Mouse (Mus musculus) MEL-GATA-1-ER (cell line): ENCODE measurements at regions not wholly inside any gene's neighbourhood (a gene's known extent, or its start where the extent isn't known, plus 50 kb on each side); places are given as distances from the start of the nearest gene placed in this dataset.
A peak's percentile ranks its signal among the peaks of the same experiment; 100 is the strongest.

ENCODE experiments used
- DNase-seq: peaks from one replicate; pipeline ENCODE4 v3.0.0-alpha.2; 2012; ENCODE audit warnings: low read depth; ENCODE audit errors: extremely low read depth

DNA sequence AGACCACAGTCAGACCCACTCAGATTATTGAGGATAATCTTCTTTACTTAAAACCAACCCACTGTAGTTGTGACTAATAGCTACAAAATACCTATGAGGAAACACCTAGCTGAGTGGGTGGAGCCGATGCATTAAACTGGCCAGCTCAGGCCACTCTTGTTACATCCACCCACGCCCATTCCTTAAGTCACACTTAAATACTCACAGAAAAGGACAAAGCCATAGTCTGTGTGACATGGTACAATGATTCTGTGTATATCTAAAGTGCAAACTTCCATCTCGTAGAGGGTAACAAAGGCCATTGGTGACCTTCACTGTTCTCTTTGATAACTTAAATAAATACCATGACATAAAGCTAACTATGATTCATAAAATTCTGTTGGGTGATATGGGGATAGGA is 103.7 kb upstream of the Arhgap5 start:
- no peak for DNase-seq

DNA sequence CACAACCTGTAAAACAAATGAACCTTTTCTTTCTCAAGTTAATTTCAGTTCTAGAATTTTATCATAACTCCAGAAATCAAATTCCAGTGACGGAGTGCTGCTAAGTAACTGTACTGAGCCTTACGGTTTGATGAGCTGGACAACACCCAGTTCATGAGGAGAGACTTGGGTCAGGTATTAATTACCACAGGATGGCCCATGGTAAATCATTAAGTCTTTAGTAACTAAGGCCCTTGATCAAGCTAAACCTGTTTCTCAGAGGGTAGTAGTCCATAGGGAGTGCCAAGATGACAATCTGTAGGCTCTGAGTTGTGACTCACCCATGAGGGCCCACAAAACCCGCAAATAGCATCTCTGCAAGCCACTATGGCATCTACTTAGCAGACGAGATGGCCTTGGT is 101.1 kb upstream of the Arhgap5 start:
- no peak for DNase-seq

DNA sequence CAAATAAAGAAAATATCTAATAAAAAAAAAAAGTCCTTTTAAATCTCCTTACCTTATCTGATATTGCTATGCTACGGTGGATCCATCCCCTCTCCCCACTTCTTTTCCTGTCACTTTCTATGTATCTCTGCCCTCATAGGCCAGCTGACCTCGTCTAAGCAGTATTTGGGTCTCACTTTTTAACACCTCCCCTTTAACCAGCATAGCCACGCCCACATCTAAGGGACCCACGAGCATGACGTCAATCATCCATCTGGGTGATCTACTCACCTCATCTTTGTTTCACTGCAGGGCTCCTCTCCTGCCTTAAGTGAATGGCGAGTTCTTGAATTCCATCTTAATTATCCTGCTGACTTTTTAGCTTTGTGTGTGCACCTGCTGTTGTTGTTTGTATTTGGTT is 97.4 kb upstream of the Arhgap5 start:
- DNase-seq: no peak

DNA sequence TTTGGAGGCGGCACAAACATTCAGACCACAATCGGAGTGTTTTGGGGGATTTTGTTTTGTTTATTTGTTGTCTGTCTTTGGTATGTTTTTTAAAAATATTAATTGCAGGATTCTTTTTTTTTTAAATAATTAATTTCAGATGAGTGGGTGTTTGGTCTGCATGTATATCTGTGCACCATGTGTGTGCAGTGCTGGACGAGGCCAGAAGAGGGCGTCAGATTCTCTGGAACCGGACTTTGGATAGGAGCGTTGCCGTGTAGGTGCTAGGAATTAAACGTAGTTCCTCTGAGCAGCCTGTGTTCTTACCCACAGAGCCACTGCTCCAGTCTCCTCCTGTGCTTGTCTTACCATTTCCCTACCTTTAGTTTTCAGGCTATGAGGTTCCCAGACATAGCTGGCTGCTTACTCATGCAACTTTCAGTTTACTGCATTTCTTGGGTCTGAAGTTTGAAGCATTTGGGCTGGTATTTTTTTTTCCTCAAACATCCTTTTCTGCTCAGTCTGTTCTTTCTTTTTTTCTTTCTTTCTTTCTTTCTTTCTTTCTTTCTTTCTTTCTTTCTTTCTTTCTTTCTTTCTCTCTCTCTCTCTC is 95.4 kb upstream of the Arhgap5 start:
- DNase-seq: no peak

DNA sequence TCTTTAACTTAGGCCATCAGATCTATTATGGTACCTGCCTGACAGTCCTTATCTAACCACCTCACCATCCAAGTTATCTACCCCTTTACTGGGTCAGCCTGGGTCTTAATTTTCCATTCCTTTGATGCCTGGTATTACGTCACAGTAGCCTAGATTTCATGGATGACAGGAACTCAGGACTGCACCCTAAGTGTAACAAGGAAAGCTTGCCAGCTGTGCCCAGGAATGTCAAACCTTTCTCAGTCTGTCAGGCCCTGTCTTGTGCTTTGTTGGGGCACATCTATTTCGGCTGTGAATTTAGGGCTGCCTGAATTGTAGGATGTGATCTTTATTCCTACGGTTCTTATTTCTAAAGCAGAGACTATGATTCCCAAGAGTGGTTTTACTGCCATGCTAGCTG is 94.6 kb upstream of the Arhgap5 start:
- DNase-seq: no peak

DNA sequence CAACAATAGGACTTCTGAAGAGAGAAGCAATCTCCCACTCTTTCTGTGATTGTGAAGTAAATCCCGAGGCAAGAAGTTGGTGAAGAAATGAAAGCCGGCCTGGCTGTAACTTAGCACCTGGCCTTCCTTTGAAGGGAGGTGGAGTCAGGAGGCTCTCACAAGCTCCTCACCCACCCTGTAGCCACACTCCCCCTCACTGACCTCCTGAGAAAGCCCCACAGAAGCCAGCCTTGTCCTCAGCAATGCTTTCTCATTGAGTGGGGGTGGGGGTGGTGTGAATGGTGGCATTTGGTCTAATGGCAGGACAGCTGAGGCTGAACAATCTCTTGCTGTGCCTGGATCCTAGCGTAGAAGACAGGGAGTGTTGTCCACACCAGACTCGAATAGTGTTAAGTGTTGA is 91.6 kb upstream of the Arhgap5 start:
- DNase-seq: no peak

DNA sequence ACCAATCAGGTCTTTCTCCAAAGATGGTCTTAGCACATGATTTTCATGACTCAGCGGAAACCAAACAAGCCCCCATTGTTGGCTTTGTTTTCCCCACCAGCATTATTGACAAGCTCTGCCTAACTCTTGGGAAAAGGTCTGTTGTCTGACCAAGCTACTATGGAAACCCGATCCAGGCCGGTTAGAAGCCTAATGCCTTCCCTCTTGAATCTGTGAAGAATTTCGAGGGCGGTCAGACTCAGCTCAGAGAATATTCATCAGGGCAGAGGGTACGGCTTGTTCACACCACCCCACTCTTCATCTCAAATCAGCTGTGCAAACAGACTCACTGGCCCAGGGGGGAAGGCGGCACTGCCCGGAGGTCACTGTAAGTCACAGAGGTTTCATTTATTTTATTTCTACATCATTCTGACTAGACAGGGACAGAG is 90.7 kb upstream of the Arhgap5 start:
- DNase-seq: no peak

DNA sequence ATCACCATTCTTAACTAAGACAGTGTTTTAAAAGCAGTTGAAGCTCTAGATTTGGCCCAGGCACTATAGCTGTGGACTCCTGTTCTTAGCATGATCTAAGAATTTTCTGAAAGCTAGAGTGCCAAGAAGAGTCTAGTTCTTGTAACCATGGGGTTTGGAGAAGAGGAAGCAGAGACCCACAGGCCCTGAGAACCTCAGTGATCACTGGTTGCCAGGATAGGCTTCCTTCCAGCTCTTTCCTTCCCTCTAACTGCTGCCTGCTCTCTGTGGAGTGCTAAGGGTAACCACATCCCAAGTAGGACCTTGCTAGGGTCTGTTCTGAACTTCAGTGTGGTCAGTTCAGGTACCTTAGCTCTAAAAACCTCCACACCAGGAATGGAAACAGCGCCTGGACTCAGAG is 81.0 kb upstream of the Arhgap5 start:
- DNase-seq: no peak

DNA sequence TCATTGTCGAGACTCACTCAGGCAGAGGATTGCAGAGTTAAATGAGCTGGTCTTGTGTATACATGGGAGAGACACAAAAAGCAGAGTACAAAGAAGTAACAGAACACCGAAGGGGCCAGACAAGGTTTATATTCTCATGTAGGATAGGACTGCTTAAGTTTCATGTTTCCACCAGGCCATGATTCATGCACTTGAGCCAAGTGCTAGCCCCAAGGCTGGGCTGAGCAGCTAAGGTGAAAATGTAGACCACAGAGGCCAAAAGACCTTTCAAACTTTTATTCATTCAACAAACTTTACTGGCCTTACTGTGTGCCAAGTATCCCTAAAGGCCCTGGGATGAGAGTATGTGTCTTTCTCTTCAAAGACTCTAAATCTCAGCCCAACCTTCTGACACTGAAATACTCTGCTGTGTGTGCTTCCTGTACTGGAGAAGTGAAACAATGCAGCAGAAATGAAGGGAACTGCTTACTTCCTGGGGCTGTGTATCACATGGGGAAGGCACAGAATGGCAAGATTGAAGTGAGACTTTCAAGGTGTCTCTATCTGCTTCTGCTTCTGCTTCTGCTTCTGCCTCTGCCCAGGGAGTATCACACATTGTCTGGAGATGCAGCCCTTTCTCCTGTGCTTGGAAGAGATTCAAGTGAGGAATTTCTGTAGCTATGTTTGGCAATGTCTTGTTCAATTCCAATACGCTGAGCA is 79.3 kb upstream of the Arhgap5 start:
- no peak for DNase-seq

DNA sequence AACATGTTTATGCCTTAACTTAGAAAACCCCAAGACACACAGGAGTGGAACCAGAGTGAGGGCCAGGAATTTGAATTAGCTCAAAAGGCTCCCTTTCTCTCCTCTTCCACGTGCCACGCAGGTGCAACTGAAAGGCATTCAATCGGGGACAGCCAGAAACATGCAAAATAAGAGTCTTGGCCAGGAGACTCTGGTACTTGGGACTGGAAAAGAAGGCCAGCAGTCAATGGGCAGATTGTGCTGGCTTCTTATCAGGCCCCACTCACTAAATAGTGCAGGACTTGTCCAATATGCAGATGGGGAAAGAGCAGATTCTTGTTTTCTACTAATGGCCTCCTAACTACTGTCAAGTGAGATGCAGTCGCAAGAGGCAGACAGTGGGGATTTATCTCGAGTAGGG is 73.8 kb upstream of the Arhgap5 start:
- no peak for DNase-seq

DNA sequence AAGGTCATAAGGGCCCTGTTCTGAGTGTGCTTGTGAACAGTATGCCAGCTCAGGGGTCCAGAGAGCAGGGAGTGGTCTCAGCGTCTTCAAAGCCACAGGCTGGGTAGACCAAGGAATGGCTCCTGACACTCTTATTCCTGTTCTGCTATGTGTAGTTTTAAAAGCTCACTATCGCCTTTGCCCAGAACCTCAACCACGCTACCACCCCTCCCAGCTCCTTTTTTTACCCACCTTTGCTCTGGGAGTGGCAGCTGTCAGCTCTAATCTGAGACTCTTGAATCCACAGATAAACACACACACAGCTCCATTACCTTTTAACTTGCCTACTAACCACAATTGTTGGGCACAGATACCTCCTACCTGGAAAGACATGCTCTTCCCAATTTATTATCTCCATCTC is 71.8 kb upstream of the Arhgap5 start:
- no peak for DNase-seq

DNA sequence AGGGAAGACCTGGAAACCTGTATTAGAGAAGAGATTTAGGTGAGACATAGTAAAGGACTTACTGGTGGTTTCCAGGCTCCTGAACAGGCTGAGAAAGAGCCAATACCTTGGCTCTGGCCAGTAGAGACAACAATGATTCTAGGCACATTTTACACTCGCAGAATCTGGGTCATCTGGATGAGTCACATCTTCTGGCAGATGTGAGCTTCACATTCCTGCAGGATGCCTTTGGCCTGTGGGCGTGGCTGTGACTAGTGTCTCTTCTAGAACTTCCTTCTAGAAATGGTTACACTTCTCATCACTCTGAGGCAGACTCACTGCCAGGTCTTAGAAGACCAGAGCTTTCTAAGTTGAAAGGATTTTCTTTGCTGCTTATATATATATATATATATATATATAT is 69.8 kb upstream of the Arhgap5 start:
- no peak for DNase-seq

DNA sequence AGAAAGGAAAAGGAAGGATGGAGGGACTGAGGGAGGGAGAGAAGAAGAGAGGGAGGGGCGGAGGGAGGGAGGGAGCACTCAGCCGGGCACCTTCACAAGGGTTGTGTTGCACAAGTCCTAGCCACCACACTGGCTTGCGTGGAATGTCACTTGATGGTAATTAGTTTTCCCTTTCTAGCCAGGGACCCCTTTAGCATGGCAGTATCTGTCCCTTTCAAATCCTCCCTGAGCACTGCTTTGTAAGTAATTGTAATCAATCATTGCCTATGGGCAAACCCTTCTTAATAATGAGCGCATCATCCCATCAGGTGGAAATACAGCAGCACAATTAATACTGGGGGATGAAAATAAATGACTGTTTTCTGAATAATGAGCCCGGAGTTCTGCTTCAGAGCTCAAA is 68.5 kb upstream of the Arhgap5 start:
- DNase-seq: no peak

DNA sequence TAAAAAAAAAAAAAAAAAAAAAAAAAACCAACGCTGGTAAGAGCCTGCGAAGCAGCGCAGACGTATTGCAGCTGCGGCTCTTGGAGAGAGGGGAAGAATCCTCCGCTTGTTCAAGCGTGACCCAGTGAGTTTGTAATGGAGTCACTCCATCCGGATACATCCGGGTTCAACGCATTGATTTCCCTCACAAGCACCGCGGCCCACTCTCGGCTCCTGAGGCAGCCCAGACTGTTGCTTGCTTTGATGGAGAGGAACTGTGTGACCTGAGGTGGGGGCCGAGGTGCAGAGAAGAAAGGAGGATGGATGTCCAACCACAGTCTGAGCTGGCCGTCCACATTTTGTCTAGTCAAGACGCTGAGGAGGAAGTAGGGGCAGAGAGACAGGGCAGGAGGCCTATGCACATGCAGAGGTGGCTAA is 68.0 kb upstream of the Arhgap5 start:
- no peak for DNase-seq

DNA sequence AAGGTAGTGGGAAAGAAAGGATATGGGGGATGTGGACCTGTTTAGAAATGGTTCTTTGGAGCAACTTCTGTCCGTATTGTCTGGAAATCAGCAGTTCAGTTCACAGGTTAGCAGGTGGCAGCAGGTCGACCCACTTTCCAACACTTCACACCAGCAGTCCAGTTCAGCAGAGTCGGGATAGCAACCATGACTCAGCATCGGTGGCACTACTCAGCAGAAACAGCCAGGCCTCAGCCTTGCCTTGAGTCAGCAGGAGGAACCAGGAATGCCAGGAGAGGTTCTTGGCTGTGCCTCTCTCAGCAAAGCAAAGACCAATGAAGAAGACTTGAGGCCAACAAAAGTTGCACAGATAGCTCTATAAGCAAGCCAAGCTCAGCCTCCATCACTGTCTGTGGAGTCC is 66.8 kb upstream of the Arhgap5 start:
- no peak for DNase-seq

DNA sequence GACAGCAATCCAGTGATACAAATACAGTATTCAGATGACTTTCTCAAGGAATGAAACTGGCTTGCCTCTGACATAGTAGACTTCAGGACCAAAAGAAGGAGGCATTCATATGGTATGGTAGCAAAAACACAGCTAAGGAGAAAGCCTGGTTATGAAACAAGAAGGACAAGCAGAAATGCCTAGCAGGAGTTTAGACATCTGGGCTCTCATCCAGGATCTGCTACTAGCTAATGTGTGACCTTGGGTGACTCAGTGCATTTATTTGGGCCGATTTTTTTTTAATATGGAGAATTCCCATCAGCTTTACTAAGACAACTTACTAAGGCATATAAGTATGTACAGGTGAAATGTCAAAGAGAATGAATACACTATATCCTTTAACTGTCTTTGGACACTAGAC is 64.5 kb upstream of the Arhgap5 start:
- no peak for DNase-seq

DNA sequence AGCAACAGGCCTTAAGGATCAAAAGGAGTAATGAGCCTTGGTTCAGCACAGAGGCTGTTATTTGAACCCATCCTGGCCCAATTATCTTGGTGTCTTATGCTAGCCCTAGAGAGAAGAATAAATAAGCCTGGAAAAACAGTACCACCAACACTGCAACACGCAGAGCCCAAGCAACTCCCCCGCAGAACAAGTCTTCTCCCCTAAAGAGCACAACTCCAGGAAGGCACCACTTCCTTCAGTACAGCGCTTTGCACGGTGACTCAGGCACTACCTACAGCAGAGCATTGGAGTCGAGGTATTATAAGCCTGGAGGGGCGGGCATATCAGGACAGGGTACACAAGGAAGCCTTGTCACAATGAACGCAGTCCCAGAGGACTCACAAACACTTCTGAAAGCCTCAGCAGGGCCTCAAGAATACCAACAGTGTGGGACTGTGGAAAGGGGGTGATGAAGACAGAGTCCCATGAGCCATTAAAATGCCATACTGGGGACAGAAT is 62.9 kb upstream of the Arhgap5 start:
- no peak for DNase-seq

DNA sequence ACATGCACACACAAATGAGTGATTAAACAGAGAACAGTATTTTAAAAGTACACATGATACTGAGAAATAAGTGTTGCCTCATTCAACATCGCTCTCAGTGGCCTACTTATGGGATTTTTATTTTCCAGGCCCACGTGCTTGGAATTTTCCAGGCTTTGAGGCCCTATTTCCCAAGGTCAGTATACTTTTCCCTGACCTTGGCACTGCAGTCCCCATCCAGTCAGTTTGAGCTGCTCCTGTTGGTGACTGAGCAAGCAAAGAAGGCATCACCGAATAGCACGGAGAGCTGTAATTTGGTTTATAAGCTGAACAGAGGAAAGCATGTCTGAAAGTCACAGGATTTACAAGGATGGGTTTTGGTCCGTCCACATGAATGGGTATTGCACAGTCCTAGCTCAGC is 61.4 kb upstream of the Arhgap5 start:
- no peak for DNase-seq

DNA sequence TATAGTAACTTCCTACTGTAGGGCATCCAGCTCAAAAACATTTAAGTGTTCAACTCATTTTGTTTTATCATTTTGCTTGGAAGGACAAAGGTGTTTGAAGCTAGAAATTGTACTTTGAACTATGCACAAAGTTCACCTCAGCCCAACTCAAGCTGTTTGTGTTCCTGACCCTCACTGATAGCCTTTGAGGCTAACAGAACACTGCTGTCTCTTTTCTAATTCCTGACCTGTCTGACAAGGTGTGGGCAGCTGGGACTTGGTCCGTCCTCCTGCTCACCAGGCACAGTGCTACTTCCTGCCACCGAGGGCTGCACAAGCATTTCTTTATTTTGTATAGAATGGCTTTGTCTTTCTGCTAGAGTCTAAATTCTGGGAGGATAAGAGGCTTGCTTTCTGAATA is 58.0 kb upstream of the Arhgap5 start:
- no peak for DNase-seq

DNA sequence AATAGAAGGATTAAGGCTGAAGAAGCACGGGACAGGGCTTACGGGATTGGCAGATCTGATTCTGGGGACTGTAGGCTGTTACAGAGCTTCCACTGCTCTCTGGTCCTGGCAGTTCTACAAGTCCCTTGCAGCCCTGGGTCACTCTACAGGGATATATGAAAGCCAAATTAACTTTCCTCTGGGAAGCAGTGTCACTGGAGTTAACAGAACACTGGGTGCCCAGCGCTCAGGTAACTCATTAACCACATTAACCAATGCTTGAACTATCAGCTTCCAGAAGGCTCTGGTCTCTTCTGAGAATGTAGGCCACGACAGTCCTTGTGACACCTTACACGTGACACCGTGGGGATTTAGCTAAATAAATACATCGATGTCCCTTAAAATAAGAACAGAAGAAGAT is 57.3 kb upstream of the Arhgap5 start:
- DNase-seq: no peak

DNA sequence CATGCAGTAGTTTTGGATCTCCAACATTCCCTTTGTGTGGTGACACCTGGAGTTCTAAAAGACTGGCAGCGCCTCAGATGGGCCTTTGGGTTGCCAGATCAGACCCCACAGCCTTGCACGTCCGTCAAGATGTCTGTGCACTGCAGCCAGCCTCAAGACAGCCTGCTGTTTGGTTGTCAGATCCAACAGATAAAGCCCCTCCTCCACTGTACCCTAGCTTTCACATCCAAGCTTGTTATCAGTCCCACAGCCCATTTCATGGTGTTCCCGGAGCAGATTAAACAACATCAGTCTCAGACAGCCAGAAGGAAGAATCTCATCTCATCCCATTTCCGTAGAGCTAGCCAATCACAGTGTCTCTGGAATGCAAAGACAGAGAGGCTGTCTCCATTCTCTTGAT is 56.3 kb upstream of the Arhgap5 start:
- no peak for DNase-seq

DNA sequence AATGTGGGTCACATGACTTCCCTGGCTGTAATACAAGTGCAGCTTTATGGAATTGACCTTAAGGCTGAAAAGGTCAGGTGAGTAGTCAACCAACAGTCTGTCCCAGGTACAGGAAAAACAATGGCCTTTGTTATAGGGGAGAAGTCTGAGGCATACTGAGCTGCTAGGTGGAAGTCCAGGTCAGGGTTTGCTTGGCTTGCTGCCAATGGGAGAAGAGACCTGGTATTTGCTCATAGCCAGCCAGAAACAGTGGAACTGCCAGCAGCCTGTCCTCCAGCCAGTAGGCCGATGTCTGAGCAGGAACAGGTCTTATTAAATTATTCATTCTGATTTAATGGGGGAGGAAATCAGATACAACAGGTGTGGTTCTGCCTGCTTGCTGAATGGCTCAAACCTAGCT is 55.6 kb upstream of the Arhgap5 start:
- no peak for DNase-seq

DNA sequence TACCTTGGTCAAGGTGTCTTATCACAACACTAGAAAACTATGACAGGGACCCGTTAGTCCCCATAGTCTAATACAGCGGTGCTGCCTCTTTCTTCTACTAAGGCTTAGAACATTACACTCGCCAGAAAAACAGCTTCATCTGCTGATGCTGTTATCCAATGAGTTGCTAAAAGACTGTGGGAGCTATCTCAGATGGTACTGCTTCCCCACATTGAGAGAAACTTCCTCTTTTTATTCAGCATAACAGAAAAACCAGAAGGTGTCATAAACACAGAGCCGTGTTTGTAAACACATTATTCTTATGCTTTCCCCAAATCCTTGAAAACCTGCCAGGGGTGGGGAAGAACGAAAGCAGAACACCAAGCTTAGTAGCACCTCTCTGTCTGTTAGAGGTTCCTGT is 49.9 kb upstream of the Arhgap5 start:
- DNase-seq: peak; percentile 64
